Mouse (Mus musculus): ENCODE results near the gene Ppp2r3a. TPM values are rescaled to one million over a fixed set of nuclear protein-coding genes. Genes with fewer than 3 reads are reported as not detected.

Ppp2r3a gene
- polyA plus RNA-seq, 1 experiment from 2014 or later: 28.7 TPM

DNA sequence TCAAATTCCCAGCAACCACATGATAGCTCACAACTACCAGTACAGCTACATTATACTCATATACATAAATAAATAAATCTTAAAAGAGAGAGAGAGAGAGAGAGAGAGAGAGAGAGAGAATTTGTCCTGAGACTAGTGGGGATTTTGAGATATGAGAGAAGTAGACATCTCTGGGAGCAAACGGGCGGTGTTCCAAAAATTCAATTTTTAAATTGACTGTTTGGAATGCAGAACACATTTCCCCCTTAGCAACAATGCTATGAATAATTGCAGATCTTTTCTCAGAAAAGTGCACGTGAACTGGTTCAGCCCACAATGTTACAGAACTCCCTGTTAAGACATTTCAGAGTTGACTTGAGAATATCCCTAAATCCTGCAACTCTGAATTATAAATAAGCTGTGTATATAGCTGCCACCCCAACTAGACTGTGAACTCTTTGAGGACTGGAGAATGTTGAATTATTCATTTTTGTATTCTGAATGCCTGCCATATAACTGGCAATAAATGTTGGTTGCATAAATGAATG is 186.5 kb downstream of the Ppp2r3a start:
- Histone ChIP-seq H3K4me2 (no peak overlapping the region), H3K27ac (no peak overlapping the region), H3K27me3 (no peaks in the 10 kb centered on the region), H3K4me1 (replicated peaks) (peaks cover 4% of the 10 kb centered on the region; the same call in 1 of the 2 replicates), H3K4me3 (no peak overlapping the region), H3K9ac (no peak overlapping the region), H3K9me3 (0 out of 2 replicates have a peak, but pooled peaks cover 2% of the 10 kb centered on the region), H3K36me3 (no peaks in the 10 kb centered on the region)
- ATAC-seq (ENCODE audit: low FRiP score): no peak
- WGBS: 81% methylated on average over 3 of the region's 3 CpGs

GRCm38 (mm10) chr9:101062253-101062780 is 189.3 kb downstream of the Ppp2r3a start:
- H3K36me3 ChIP-seq: no peaks in the 10 kb centered on the region
- no peak overlapping the region for H3K9ac ChIP-seq
- H3K4me2 ChIP-seq: no peak overlapping the region
- no peak overlapping the region for H3K4me3 ChIP-seq
- no peak overlapping the region for H3K27ac ChIP-seq
- WGBS: 64% methylated on average over 6 of the region's 6 CpGs
- H3K4me1 ChIP-seq (replicated peaks): peaks cover 4% of the 10 kb centered on the region; the same call in 1 of the 2 replicates
- no peaks in the 10 kb centered on the region for H3K27me3 ChIP-seq
- ATAC-seq (ENCODE audit: low FRiP score): no peak
- H3K9me3 ChIP-seq: no peaks in the 10 kb centered on the region

- Histone ChIP-seq H3K9me3 (no peaks in the 10 kb centered on the region), H3K27ac (no peak overlapping the region), H3K36me3 (no peaks in the 10 kb centered on the region), H3K9ac (no peak overlapping the region), H3K4me2 (no peak overlapping the region), H3K4me3 (no peak overlapping the region), H3K27me3 (no peaks in the 10 kb centered on the region), H3K4me1 (replicated peaks) (peaks cover 4% of the 10 kb centered on the region; the same call in 1 of the 2 replicates)
- 75% methylated on average over 11 of the region's 11 CpGs for WGBS
- no peak for ATAC-seq (ENCODE audit: low FRiP score)
Observed at GRCm38 (mm10) chr9:101061035-101061434, 190.6 kb downstream of the Ppp2r3a start.

- WGBS: 98% methylated on average over 4 of the region's 4 CpGs
- Histone ChIP-seq H3K27ac (no peak overlapping the region), H3K27me3 (no peaks in the 10 kb centered on the region), H3K4me3 (no peak overlapping the region), H3K9me3 (no peaks in the 10 kb centered on the region), H3K36me3 (no peaks in the 10 kb centered on the region), H3K4me1 (replicated peaks) (no peaks in the 10 kb centered on the region), H3K9ac (no peak overlapping the region), H3K4me2 (no peak overlapping the region)
- no peak for ATAC-seq (ENCODE audit: low FRiP score)
Observed at GRCm38 (mm10) chr9:101057156-101057555, 194.4 kb downstream of the Ppp2r3a start.

Other genes with a start within 250 kb of the Ppp2r3a start
- 22.1 and 25.3 TPM in 2 replicates for gene Pccb, start 216.9 kb downstream of the Ppp2r3a start, polyA plus RNA-seq (2015; fragmentation: Nextera tagmentation; extraction: Ambion mirVana)
- gene Msl2, start 177.7 kb downstream of the Ppp2r3a start, polyA plus RNA-seq (2015; fragmentation: Nextera tagmentation; extraction: Ambion mirVana): 5.4 and 6.6 TPM in 2 replicates